Mouse (Mus musculus) left cerebral cortex, postnatal 36 days (tissue): ENCODE measurements around the gene Myh15. TPM values are rescaled to one million over a fixed set of nuclear protein-coding genes. Genes with fewer than 3 reads are reported as not detected.
"Not testable (repeated sequence)": the region's sequence is repeated elsewhere in the genome, so short reads cannot be mapped to it uniquely, and the experiment has no call there.

Experiments
- DNase-seq, 2 experiments: peaks; one replicate each; pipeline ENCODE4 v3.0.0; 2021 to 2022; ENCODE audit warnings: low spot score in 2 of 2, mixed read lengths in 1 of 2
- intact Hi-C: fragments of 180-260 bp; cut with DNase I; formaldehyde crosslinking; loops from one replicate; pipeline ENCODE4 v1.15.1; 2025
- total RNA-seq, 2 experiments: library from RNA; stranded (reverse); gene quantifications; 2 replicates each; pipeline ENCODE4 v1.2.3; 2021

The Myh15 gene
- total RNA-seq, 2 experiments from 2014 or later = 0.57 to 0.74 TPM

- intact Hi-C loops = no loop called here
Observed at GRCm38 (mm10) chr16:49223733-49224132, 166.4 kb downstream of the Myh15 start.

GRCm38 (mm10) chr16:49243517-49243916 is 186.2 kb downstream of the Myh15 start:
- intact Hi-C loops, DNase-seq: not testable (repeated sequence)

More at GRCm38 (mm10) chr16:49223733-49224132, 166.4 kb downstream of the Myh15 start:
- DNase-seq = no peak

Other genes starting within 250 kb of the Myh15 start
- not detected for gene Retnlb, start 240.6 kb upstream of the Myh15 start, total RNA-seq
- gene Retnla, start 214.9 kb upstream of the Myh15 start, total RNA-seq = not detected
- gene Retnlg, start 184.9 kb upstream of the Myh15 start, total RNA-seq = not detected
- gene Dzip3, start 63.3 kb upstream of the Myh15 start, total RNA-seq = 10 to 100 TPM; 69.9 to 81.4 TPM
- gene Cip2a, start 63.3 kb upstream of the Myh15 start, total RNA-seq = 1 to 10 TPM; 2.4 TPM